ENCODE assay signal across 20 mouse cellular contexts in the genomic region with DNA sequence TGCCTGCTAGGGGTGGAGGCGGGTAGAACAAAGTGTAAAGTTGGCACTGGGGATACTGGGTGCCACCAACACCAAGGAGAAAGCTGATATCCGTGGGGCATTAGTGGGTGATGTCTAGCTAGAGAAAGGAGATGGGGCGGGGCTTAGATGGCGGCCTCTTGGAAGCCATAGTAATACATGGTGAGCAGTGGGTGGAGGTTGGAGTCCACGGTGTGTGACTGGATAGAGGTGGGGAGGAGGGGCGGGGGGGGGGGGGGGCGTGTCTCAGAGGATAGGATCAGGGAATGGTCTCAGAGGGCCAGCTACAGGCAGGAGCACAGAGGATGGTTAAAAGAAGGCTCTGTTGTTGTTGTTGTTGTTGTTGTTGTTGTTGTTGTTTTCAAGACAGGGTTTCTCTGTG. TPM values are rescaled to one million over a fixed set of nuclear protein-coding genes. Genes with fewer than 3 reads are reported as not detected.
A peak's percentile ranks its signal among the peaks of the same experiment; 100 is the strongest.
DNase-seq lines count a peak whose midpoint lies in the region; ATAC-seq lines count a peak whose summit lies in the region.
"Had no signal": no experiment of that assay in that cellular context is flagged by ENCODE, and none has a peak within 500 bp of the region (broad histone marks: within the 10 kb centered on the region; RNA-seq: fewer than 3 reads in every experiment).

No protein-coding gene starts in this region.

- no peak overlapping the region for H3K9ac ChIP-seq in forebrain, embryonic 15.5 days (replicated peaks)
- H3K9ac ChIP-seq in forebrain, embryonic 11.5 days (ENCODE audit: low read length) = no peak overlapping the region
- H3K9ac ChIP-seq in kidney, embryonic 16.5 days (replicated peaks; ENCODE audit: low read length) = no peak overlapping the region
- no peak overlapping the region for H3K9ac ChIP-seq in embryonic facial prominence, embryonic 15.5 days
- H3K9ac ChIP-seq: heart, embryonic 15.5 days; hindbrain, embryonic 14.5 days; liver, postnatal 0 days had no signal

- no peak overlapping the region for H3K27ac ChIP-seq in forebrain, embryonic 15.5 days (replicated peaks)
- no peak overlapping the region for H3K27ac ChIP-seq in forebrain, embryonic 11.5 days (ENCODE audit: low read depth, low read length)
- no peak overlapping the region for H3K27ac ChIP-seq in kidney, embryonic 16.5 days (ENCODE audit: low read length)
- no peak overlapping the region for H3K27ac ChIP-seq in embryonic facial prominence, embryonic 15.5 days (replicated peaks)
- H3K27ac ChIP-seq: heart, embryonic 15.5 days; hindbrain, embryonic 14.5 days; left cerebral cortex, adult 2 months; midbrain, embryonic 10.5 days had no signal

- peak; percentile 54; the same call in 1 of the 2 replicates for ATAC-seq in forebrain, embryonic 15.5 days (replicated peaks)
- no peak for ATAC-seq in forebrain, embryonic 11.5 days (replicated peaks; ENCODE audit: low FRiP score)
- no peak for ATAC-seq in kidney, embryonic 16.5 days (ENCODE audit: low FRiP score, low TSS enrichment)
- ATAC-seq in embryonic facial prominence, embryonic 15.5 days (ENCODE audit: insufficient number of reproducible peaks, low FRiP score, low TSS enrichment, low read depth) = peak; percentile 64
- ATAC-seq: forebrain, embryonic 14.5 days; liver, postnatal 0 days; midbrain, embryonic 16.5 days had no signal

- H3K4me2 ChIP-seq in forebrain, embryonic 15.5 days (replicated peaks) = no peak overlapping the region
- H3K4me2 ChIP-seq in forebrain, embryonic 11.5 days (ENCODE audit: low read depth, low read length, severe bottlenecking) = no peak overlapping the region
- H3K4me2 ChIP-seq in kidney, embryonic 16.5 days (replicated peaks; ENCODE audit: low read depth, low read length) = 0 out of 2 replicates have a peak overlapping the region, but pooled peaks have one; percentile 16
- no peak overlapping the region for H3K4me2 ChIP-seq in embryonic facial prominence, embryonic 15.5 days (replicated peaks)
- H3K4me2 ChIP-seq: heart, embryonic 15.5 days; hindbrain, embryonic 14.5 days had no signal

- no peaks in the 10 kb centered on the region for H3K4me1 ChIP-seq in forebrain, embryonic 15.5 days
- H3K4me1 ChIP-seq in forebrain, embryonic 11.5 days (replicated peaks; ENCODE audit: control insufficient read depth, insufficient read depth, low read length) = 0 out of 2 replicates have a peak, but pooled peaks cover 5% of the 10 kb centered on the region
- H3K4me1 ChIP-seq in kidney, embryonic 16.5 days (ENCODE audit: insufficient read depth, low read length) = peaks cover 15% of the 10 kb centered on the region
- peaks cover 7% of the 10 kb centered on the region; the same call in 1 of the 2 replicates for H3K4me1 ChIP-seq in embryonic facial prominence, embryonic 15.5 days

- H3K9me3 ChIP-seq in forebrain, embryonic 15.5 days = no peaks in the 10 kb centered on the region
- H3K9me3 ChIP-seq in forebrain, embryonic 11.5 days (ENCODE audit: control insufficient read depth, low read length) = no peaks in the 10 kb centered on the region
- H3K9me3 ChIP-seq in kidney, embryonic 16.5 days (ENCODE audit: low read length) = no peaks in the 10 kb centered on the region
- no peaks in the 10 kb centered on the region for H3K9me3 ChIP-seq in embryonic facial prominence, embryonic 15.5 days (replicated peaks)
- H3K9me3 ChIP-seq: heart, embryonic 15.5 days; midbrain, embryonic 10.5 days had no signal

- 80% methylated on average over 5 of the region's 7 CpGs for WGBS in forebrain, embryonic 15.5 days
- 78% methylated on average over 6 of the region's 7 CpGs for WGBS in forebrain, embryonic 11.5 days
- WGBS in kidney, embryonic 16.5 days = 55% methylated on average over 5 of the region's 7 CpGs
- WGBS in embryonic facial prominence, embryonic 15.5 days = 73% methylated on average over 6 of the region's 7 CpGs

- no peak overlapping the region for H3K4me3 ChIP-seq in forebrain, embryonic 15.5 days
- no peak overlapping the region for H3K4me3 ChIP-seq in forebrain, embryonic 11.5 days (ENCODE audit: low read depth, low read length)
- H3K4me3 ChIP-seq in kidney, embryonic 16.5 days (ENCODE audit: low read length) = no peak overlapping the region
- H3K4me3 ChIP-seq in embryonic facial prominence, embryonic 15.5 days (replicated peaks) = no peak overlapping the region
- H3K4me3 ChIP-seq: heart, embryonic 15.5 days; left cerebral cortex, adult 2 months; midbrain, embryonic 10.5 days had no signal

- peaks cover 48% of the 10 kb centered on the region for H3K36me3 ChIP-seq in forebrain, embryonic 15.5 days
- no peaks in the 10 kb centered on the region for H3K36me3 ChIP-seq in forebrain, embryonic 11.5 days (ENCODE audit: control insufficient read depth, insufficient read depth, low read length)
- no peaks in the 10 kb centered on the region for H3K36me3 ChIP-seq in kidney, embryonic 16.5 days (ENCODE audit: insufficient read depth, low read length)
- peaks cover 11% of the 10 kb centered on the region; the same call in 1 of the 2 replicates for H3K36me3 ChIP-seq in embryonic facial prominence, embryonic 15.5 days
- H3K36me3 ChIP-seq: heart, embryonic 15.5 days had no signal

- no peaks in the 10 kb centered on the region for H3K27me3 ChIP-seq in forebrain, embryonic 15.5 days
- H3K27me3 ChIP-seq in forebrain, embryonic 11.5 days (ENCODE audit: control insufficient read depth, insufficient read depth, low read length) = no peaks in the 10 kb centered on the region
- H3K27me3 ChIP-seq in kidney, embryonic 16.5 days (ENCODE audit: insufficient read depth, low read length) = no peaks in the 10 kb centered on the region
- H3K27me3 ChIP-seq in embryonic facial prominence, embryonic 15.5 days = no peaks in the 10 kb centered on the region
- H3K27me3 ChIP-seq: heart, embryonic 15.5 days had no signal

- DNase-seq in forebrain, embryonic 11.5 days (ENCODE audit: low spot score) = no peak
- DNase-seq in kidney, postnatal 14 days = no peak
- no peak for DNase-seq in thymus, postnatal 36 days
- DNase-seq in adrenal gland, postnatal 14 days = no peak
- DNase-seq: adrenal gland, postnatal 36 days; cerebellum, adult 9-11 months; heart, postnatal 36 days; left cerebral cortex, postnatal 4 days; liver, postnatal 0 days; lung, postnatal 10 days; thymus, postnatal 14 days had no signal

RNA-seq across cellular contexts. Expression of a gene that starts 30.4 kb away (rescaled TPM):
- 132 and 144 TPM in 2 replicates for polyA plus RNA-seq in forebrain, embryonic 15.5 days (2015; fragmentation: Nextera tagmentation; extraction: Ambion mirVana)
- 30.0 and 35.9 TPM in 2 replicates for polyA plus RNA-seq in forebrain, embryonic 11.5 days (2014; fragmentation: Nextera tagmentation; extraction: Ambion mirVana)
- 30.5 and 37.1 TPM in 2 replicates for polyA plus RNA-seq in kidney, embryonic 16.5 days (2015; fragmentation: Nextera tagmentation; extraction: Ambion mirVana)
- polyA plus RNA-seq in embryonic facial prominence, embryonic 15.5 days (2015; fragmentation: Nextera tagmentation; extraction: Ambion mirVana) = 41.7 and 42.5 TPM in 2 replicates
- total RNA-seq in adrenal gland, postnatal 14 days (2021) = 11.9 and 50.4 TPM in 2 replicates

Comparison
In these comparisons a context has a peak if more than half of its experiments do, and no peak if none do; other contexts are left out.
1. ATAC-seq: peak in forebrain, embryonic 15.5 days (single experiment) and embryonic facial prominence, embryonic 15.5 days (single experiment); none in forebrain, embryonic 11.5 days (single experiment) and kidney, embryonic 16.5 days (single experiment).